Mouse (Mus musculus): ENCODE data around the gene Rbm8a.

DNA sequence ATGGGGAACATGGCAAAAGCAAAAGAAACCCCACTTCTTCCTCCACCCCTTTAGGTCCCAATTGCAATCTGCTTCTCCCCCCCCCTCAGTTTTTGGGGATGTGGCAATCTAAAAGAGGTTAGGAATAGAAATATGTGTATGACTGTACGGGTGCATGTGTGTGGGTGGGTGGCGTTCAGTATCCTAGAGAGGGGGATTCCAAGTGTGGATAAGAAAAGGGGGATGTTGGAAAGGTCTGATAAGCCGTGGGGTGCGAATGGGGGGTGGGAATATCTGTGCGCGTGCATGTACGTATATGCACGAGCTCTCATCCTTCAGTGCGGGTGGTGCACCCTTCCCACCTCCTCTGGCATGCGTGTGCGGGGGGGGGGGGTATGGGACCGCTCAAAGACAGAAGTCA, 32.9 kb upstream of the Rbm8a start:
- TF ChIP-seq CTCF (IDR thresholded peaks at IDR 0.05) (no peak), EP300 (IDR thresholded peaks at IDR 0.05) (no peak)

Measured in lung, postnatal 0 days (tissue).